Mouse (Mus musculus): ENCODE measurements at regions not wholly inside any gene's neighbourhood (a gene's known extent, or its start where the extent isn't known, plus 50 kb on each side); places are given as distances from the start of the nearest gene placed in this dataset.

DNA sequence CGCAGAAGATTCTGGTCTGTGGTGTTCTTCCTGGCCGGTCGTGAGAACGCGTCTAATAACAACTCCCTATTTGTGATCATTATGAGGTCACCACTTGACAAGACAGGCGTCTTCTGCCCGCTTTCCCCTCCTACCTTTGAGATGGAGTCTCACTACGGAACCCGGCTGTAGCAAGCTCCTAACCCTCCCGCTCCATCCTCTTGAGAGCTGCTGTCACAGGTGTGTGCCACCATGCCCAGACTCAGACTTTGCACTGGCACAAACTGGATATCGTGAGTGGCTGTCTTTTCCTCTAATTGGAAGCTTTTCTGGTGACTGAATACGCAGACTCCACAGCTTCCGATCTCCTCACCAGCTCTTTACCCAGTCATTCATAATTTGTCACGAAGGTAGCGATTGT is 346.0 kb downstream of the Pmp22 start:
- no peak for DNase-seq (ENCODE audit: low read depth, low spot score)

GRCm38 (mm10) chr11:63481676-63482310 is 353.0 kb downstream of the Pmp22 start:
- no peak for DNase-seq (ENCODE audit: low read depth, low spot score)

DNA sequence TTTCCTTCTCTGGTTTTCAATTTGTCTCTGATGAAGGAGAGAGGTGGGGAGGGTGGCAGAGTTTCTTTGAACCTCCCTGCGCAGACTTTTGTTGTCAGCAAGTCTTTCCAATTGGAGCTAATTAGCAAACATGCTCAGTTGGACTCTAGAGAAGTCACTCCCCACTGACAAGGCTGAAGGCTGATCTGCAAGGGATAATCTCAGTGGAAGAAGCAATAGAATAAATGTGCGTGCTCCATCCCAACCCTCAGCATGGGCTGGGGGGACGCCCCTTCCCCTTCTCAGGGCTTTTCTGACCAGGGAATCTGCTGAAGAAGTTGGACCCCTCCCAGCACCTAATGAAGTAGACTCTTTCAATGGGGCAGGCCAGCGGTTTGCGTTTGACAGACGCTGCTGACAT is 353.8 kb downstream of the Pmp22 start:
- DNase-seq (ENCODE audit: low read depth, low spot score): no peak

GRCm38 (mm10) chr11:63487203-63487602 is 358.4 kb downstream of the Pmp22 start:
- DNase-seq (ENCODE audit: low read depth, low spot score): no peak

GRCm38 (mm10) chr11:63502181-63502580 is 373.4 kb downstream of the Pmp22 start:
- no peak for DNase-seq (ENCODE audit: low read depth, low spot score)

- no peak for DNase-seq (ENCODE audit: low read depth, low spot score)
Measured at GRCm38 (mm10) chr11:63507387-63507786, 378.6 kb downstream of the Pmp22 start.

DNA sequence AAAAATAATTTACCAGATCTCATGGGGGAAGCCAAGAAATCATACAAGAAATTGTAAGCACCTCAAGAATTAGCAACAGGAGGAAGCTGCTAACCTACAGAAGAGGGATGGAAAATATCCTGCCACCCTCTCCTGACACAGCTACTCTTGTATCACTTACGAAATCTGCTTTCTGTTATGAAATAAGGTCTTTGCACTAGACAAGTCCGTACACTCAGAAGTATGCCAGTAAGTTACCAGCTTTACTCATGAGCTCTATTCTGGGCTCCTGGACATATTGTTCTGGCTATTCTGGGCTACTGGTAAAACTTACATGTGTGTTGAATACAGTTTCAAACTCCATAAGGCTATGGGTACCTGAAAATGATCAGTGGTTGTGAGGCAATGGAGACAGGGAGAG is 379.9 kb downstream of the Pmp22 start:
- DNase-seq (ENCODE audit: low read depth, low spot score): no peak

- DNase-seq (ENCODE audit: low read depth, low spot score): no peak
Measured at GRCm38 (mm10) chr11:63510611-63511010, 381.8 kb downstream of the Pmp22 start.

GRCm38 (mm10) chr11:63514615-63515014 is 385.8 kb downstream of the Pmp22 start:
- no peak for DNase-seq (ENCODE audit: low read depth, low spot score)

DNA sequence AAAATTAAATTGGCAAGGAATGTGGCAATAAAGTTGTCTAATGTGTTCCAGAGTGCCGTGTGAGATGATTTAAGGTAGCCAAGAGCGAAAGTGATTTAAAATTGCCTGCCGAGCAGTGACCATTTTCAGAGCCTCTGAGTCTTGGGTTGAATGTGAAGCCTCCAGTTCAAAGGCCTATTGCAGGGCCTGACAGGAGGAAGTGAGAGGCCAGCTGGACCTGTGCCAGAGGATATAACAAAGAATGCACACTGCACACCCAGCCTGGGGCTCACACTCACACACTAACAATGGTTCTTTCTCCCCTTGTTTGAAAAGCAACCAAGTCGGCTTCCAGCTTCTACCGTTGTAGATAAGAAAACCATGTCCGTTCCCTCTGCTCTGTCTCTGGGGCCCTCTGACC is 390.1 kb downstream of the Pmp22 start:
- no peak for DNase-seq (ENCODE audit: low read depth, low spot score)

DNA sequence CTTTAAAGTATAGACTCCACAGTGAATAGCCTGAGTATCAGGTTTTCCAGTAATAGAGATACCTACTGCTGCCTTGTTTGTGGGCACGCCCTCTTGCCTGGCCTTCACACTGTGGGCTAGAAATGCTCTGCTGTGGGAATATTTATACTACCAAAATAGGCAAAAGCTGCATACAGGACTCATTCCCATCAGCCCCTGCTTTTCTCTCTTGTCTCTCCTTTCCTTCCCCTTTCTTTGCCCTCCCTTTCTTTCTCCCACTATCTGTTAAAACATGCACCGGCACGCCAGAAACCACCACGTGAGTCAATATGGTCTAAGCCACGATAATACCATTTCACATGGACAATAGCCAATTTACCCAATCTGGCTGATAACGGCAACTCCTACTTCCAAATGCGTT is 395.5 kb downstream of the Pmp22 start:
- no peak for DNase-seq (ENCODE audit: low read depth, low spot score)

DNA sequence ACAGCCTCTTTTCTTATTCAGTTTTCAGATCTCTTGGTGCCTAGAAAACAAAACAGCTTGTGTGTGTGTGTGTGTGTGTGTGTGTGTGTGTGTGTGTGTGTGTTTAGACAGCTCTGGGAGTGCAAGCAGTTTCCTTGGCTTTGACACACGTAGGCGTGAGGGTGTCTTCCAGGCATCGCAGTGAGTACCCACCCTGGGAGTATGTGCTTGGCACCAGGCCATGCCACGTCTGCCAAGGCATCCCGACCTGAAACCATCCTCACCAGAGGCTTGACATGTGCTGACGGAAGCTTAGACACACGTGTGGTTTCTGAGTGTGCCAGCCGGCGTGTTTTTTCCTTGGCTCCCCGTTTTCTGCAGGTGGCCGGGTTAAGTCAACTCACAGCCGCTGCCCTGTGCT is 396.6 kb downstream of the Pmp22 start:
- DNase-seq (ENCODE audit: low read depth, low spot score): no peak

DNA sequence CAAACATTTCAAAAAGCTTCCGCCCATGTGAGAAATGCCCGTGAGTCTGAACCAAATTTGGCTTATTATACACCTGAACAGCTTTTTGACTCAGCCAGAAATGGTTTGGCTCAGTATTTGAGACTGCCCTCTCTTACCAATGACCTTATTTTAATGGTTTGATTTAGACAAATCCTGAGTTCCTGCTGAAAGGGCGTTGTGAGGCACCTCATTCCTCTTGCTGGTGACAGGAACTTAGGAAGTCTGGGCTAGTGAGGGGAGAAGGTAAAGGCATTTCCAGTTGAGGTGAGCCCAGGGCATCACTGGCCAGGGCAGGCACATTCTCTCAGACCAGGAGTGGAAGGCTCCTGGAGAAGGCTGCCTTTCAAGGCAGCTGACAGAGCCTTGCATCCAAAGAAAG is 396.1 kb downstream of the Hs3st3b1 start:
- DNase-seq (ENCODE audit: low read depth, low spot score): no peak

DNA sequence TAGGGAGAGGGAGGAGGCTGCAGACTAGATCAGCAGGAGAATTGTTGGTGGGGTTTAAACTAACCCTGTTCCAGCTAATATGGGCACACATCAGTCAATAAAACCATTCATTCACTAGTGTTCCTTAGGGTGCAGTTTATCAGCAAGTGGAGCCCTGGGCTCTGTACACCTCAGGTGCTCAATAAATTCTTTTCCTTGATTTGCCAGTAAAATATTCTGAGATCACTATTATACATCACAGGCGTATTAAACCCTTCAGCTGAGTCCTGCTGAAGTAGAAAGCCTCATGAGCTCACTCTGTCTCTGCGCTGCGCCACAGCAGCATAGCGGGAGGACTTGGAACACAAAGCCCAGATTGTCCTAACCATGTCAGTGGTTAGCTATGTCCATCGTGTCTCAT is 389.3 kb downstream of the Hs3st3b1 start:
- no peak for DNase-seq (ENCODE audit: low read depth, low spot score)

- no peak for DNase-seq (ENCODE audit: low read depth, low spot score)
Measured at GRCm38 (mm10) chr11:63533555-63534200, 388.4 kb downstream of the Hs3st3b1 start.

DNA sequence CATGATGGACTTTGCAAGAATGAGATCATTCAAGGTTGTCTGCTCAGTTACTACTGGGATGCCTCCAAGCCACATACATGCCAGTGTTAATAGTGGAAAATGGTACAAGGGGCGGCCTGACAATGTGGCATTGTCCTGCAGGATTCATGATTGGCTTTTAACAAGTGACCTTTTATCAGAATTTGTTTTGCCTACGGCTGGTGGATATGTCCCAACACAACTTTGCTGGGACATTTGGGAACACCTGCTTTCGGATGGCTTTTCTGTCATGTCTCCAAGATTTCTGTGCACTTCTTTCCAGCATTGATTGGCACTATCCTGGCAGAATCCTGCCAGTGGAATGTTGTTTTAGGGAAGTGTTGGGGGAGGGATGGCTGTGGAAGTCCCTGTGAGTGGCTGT is 384.4 kb downstream of the Hs3st3b1 start:
- DNase-seq (ENCODE audit: low read depth, low spot score): no peak

DNA sequence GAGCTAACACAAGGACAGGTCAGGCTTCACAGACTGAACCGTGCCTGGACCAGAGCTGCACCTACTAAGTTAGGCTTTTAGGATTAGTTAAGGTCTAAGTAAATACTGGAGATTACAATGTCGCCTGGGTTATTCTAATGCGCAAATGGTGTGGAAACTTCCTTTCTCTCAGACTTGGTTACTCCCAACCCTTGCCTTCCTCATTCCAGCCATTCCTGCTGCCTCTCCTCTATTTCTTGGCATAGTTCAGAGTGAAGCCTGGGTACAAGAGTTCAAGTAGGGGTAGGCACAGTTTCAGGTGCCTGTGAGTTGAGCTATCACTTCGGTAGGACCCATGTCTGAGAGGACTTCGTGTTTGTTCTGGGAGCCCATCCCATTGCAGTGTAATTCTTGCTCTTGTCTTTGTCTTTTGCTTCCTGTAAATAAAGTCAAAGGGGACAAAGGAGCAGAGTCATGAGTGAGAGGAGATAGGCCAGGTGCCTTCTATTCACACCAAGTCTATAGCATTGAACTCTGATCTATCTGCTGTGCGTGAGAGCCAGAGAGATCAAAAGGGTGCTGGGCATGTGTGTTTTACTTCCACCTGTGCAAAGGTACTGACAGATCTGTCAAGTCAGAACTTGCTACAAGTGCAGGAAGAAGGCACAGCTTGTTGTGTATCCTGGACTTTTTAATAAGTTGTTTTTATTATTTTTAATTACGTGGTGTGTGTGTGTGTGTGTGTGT is 378.0 kb downstream of the Hs3st3b1 start:
- DNase-seq (ENCODE audit: low read depth, low spot score): no peak

GRCm38 (mm10) chr11:63545516-63545915 is 376.6 kb downstream of the Hs3st3b1 start:
- no peak for DNase-seq (ENCODE audit: low read depth, low spot score)

DNA sequence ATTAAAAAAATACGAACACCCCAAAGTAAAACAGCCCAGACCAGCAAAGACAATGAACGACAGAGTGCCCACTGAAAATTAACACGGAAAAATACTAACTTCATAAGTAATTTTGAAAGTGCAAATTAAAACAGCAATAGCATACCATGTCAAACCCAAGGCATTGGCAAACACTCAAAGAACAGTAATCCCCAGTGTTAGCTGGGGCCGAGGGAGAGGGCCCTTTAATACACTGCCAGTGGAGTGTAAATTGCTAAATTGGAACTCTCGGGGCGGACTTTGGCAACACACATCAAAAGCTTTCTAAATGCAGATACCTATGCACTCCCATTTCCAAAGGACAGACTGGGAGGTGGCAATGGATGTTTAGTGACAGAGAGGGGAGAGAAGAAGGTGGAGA is 361.6 kb downstream of the Hs3st3b1 start:
- no peak for DNase-seq (ENCODE audit: low read depth, low spot score)

GRCm38 (mm10) chr11:63562696-63563095 is 359.4 kb downstream of the Hs3st3b1 start:
- DNase-seq (ENCODE audit: low read depth, low spot score): no peak

DNA sequence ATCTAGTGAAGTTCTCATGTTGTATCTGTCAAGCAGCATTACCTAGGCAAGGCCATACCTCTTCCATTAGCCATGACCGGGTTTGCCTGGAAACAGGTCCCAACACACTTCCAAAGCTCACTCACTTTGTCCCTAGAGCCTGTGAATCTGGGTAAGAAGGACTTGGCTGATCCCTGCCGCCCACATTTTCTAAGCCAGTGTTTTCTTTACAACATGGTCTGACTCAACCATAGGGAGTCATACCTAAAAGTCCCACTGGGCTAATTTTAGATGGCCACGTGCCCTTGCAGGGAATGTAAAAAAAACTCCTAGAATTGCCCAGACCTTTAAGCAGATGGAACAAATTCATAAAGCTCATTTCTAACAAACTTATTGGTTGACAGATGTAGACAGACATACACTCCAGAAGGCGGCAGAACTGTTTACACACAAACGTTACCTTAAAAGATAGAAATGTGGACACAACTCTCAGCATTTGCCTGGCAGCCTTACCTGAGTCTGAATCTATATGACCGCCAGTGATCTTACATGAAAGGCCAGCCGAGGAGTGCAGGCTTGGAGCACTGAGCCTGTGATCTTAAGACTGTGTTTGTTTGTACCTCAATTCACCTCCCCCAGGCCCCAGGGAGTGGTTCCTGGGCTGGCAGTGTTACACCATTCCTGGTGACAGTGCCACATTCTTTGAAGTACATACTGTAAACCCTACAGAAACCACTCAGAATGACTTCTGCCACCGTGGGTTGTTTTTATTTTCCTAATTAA is 356.4 kb downstream of the Hs3st3b1 start:
- DNase-seq (ENCODE audit: low read depth, low spot score): peak; percentile 9

DNA sequence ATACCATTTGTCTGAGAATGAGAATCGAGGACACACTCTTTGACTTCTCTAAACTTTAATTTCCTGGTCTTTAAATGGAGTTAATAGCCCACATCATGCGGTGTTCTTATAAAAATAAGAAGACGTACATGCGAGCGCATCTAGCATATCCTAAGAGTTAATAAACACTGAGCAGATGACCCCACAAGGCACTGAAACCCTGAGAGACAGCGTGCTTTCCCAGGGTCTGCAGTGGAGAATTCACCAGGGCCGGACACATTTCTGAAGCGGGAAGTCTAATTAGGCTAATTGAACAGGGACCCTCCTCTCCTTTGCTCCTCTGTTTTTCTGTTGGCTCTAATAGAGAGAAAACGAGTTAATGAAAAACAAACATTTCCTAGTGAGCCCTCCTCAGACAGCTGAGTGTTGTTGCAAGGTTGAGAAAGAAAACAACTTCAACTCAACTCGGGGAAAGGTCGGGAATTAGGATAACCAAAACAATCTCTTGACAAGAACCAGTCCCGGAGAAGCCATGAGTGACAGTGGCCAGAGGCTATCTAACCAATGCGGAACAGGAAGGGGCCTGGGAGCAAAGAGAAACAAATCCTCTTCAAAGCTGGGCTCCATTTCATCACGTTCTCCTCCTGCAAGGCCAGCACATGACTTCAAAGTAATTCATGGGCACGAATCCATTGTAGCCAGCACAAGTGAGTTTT is 352.2 kb downstream of the Hs3st3b1 start:
- DNase-seq (ENCODE audit: low read depth, low spot score): no peak

Data from 3T3-L1 (cell line).